Mouse (Mus musculus) cerebellum, adult 2 months (tissue): ENCODE measurements around the gene Lmo1.

ENCODE experiments used
- CTCF ChIP-seq: fragments of 200-500 bp; IDR thresholded peaks from 2 replicates; pipeline ENCODE4 v1.5.1; 2011; ENCODE audit warnings: low read depth, mild to moderate bottlenecking, control low read depth, low read length, moderate library complexity, borderline replicate concordance; ENCODE audit not compliant: insufficient read depth
- POLR2A ChIP-seq: fragments of 200-500 bp; IDR thresholded peaks from 2 replicates; pipeline ENCODE4 v1.6.1; 2011; ENCODE audit warnings: low read length, control low read depth, borderline replicate concordance; ENCODE audit not compliant: insufficient read depth

DNA sequence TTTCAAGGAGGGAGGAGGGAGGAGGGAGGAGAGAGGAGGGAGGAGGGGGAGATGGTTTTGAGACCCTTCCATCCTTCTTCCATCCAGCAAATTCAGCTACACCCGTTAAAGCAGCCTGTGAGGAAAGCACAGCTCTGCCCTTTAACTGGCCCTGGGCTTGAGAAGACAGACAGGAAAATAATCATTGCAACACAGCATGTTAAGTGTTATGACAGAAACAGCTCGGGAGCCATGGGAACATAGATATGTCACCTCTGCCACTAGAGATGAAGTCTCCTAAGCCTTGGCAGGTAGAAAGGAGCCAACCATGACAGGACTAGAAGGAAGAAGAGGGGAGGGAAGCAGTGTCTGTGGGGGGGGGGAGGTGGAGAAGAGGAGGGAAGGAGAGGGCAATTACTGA is 31.4 kb upstream of the Lmo1 start:
- TF ChIP-seq CTCF = no peak
- no peak for TF ChIP-seq POLR2A
